Mouse (Mus musculus): ENCODE data around the gene Snrpn. TPM values are rescaled to one million over a fixed set of nuclear protein-coding genes. Genes with fewer than 3 reads are reported as not detected.
"Not testable (repeated sequence)": the region's sequence is repeated elsewhere in the genome, so short reads cannot be mapped to it uniquely, and the experiment has no call there.

The Snrpn gene
- polyA plus RNA-seq (2012; rRNA removed) = 14.0 and 16.5 TPM in 2 replicates

DNA sequence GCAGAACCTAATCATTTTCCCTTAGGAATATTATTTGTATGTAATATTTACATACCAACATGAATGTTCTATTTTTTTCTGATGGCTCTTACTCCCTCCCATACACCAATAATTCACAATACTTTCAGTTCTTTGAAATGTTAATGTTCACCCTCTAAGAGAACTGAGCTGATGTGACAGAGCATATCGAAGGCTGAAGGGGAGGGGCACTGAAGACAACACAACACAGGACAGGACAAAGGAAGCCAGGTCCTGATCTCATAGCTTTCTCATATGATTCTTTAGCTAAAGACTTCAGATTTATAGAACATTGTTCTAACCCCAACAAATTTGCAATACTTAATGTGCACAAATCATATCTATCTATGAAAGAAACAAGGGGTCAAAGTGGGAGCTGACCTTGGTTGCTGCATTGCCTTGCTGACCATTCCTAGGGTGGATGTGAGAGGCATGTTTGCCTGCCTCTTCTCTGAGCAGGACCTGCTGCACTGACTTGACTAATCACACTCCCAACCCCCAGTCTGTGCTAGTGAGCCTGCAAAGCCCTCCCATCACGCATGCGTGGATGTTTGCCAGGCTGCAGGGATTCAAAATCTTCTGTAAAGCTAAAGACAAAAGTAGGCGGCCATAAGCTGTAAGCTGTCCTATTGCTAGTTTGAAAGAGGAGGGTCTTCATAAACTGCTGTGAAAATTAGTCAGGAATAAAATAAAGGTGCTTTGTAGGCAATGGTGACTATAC, at the start of gene Snrpn:
TSS of gene Snrpn (minus strand) at position 478 of the 739 bp plus-strand sequence.
- TF ChIP-seq CTCF (IDR thresholded peaks at IDR 0.05; ENCODE audit: insufficient read depth, low read length) = no peak
- TF ChIP-seq POLR2A (IDR thresholded peaks at IDR 0.05; ENCODE audit: borderline replicate concordance, extremely low read depth, low read depth, low read length) = no peak
- 59% methylated on average over 4 of the region's 4 CpGs for WGBS
- H3K4me3 ChIP-seq (replicated peaks; ENCODE audit: extremely low read depth, low read depth, low read length) = no peak within 1 kb of the TSS
- no peaks in the 10 kb centered on the region for H3K4me1 ChIP-seq (ENCODE audit: control insufficient read depth, insufficient read depth, low read length)
- DNase-seq = no peak

DNA sequence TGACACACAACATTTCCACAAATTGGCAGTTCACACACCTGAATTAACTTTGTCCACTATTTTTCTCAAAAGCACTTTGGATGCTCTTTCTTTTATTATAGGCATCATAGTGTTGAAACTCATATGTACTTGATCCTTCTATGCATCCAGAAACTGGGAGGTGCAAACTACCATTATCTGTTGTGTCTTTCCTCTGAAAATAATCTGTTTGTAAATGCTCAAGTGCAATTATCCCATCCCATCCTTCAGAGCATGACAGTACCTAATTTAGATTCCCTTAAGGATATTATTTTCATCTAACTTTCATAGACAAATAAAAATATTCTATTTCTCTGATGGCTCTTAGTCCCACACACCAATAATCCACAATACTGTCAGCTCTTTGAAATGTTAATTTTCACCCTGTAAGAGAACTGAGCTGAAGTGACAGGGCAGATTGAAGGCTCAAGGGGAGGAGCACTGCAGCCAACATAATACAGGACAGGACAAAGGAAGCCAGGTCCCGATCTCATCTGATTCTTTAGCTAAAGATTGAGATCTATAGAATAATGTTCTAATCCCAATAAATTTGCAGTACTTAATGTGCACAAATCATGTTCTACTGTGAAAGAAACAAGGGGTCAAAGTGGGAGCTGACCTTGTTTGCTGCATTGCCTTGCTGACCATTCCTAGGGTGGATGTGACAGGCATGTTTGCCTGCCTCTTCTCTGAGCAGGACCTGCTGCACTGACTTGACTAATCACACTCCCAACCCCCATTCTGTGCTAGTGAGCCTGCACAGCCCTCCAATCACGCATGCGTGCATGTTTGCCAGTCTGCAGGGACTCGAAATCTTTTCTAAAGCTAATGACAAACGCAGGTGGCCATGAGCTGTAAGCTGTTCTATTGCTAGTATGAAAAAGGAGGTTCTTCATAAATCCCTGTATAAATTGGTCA, 30.5 kb upstream of the Snrpn start:
- WGBS = 61% methylated on average over 5 of the region's 5 CpGs
- TF ChIP-seq POLR2A (IDR thresholded peaks at IDR 0.05; ENCODE audit: borderline replicate concordance, extremely low read depth, low read depth, low read length) = no peak
- TF ChIP-seq CTCF (IDR thresholded peaks at IDR 0.05; ENCODE audit: insufficient read depth, low read length) = no peak
- H3K4me3 ChIP-seq (replicated peaks; ENCODE audit: extremely low read depth, low read depth, low read length) = no peak overlapping the region

DNA sequence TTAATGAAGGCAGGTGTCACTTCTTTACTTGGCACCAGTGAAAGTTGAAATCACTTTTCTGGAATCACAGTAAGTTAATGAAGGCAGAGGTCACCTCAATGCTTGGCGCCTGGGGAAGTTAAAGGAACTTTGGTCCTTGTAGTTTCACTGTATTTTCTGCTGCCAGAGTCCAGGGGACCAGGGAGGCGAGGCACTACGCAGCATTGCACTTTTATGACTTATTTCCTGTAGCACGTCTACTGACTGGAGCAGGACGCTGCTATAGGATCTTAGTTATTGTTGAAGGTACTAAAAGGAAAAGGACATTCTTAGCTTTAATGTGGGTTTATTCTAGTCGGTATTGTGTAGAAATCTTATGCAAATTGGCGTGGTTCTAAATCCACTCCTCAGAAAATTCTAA, 14.7 kb downstream of the Snrpn start:
- no peak for DNase-seq
- H3K4me3 ChIP-seq (replicated peaks; ENCODE audit: extremely low read depth, low read depth, low read length) = no peak overlapping the region
- WGBS = 54% methylated on average over 7 of the region's 7 CpGs
- TF ChIP-seq CTCF (IDR thresholded peaks at IDR 0.05; ENCODE audit: insufficient read depth, low read length) = no peak
- no peak for TF ChIP-seq POLR2A (IDR thresholded peaks at IDR 0.05; ENCODE audit: borderline replicate concordance, extremely low read depth, low read depth, low read length)
- no peaks in the 10 kb centered on the region for H3K4me1 ChIP-seq (ENCODE audit: control insufficient read depth, insufficient read depth, low read length)

More for the DNA sequence above, 30.5 kb upstream of the Snrpn start:
- H3K4me1 ChIP-seq (ENCODE audit: control insufficient read depth, insufficient read depth, low read length) = no peaks in the 10 kb centered on the region
- no peak for DNase-seq

DNA sequence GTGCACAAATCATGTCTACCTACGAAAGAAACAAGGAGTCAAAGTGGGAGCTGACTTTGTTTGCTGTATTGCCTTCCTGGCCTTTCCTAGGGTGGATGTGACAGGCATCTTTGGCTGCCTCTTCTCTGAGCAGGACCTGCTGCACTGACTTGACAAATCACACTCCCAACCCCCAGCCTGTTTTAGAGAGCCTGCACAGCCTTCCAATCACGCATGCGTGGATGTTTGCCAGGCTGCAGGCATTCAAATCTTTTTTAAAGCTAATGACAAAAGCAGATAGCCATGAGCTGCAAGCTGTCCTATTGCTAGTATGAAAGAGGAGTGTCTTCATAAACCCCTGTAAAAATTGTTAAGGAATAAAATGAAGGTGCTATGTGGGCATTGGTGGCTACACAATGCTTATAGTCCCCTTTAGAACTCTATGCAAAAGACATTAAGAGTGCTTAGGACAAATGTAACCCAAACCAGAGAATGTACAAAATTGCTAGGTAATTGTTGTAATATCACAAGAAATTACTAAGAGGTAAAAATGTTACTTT, 16.9 kb downstream of the Snrpn start:
- H3K4me1 ChIP-seq (ENCODE audit: control insufficient read depth, insufficient read depth, low read length); H3K4me3 ChIP-seq (replicated peaks; ENCODE audit: extremely low read depth, low read depth, low read length); DNase-seq: not testable (repeated sequence)
- WGBS = 40% methylated on average over 3 of the region's 3 CpGs

DNA sequence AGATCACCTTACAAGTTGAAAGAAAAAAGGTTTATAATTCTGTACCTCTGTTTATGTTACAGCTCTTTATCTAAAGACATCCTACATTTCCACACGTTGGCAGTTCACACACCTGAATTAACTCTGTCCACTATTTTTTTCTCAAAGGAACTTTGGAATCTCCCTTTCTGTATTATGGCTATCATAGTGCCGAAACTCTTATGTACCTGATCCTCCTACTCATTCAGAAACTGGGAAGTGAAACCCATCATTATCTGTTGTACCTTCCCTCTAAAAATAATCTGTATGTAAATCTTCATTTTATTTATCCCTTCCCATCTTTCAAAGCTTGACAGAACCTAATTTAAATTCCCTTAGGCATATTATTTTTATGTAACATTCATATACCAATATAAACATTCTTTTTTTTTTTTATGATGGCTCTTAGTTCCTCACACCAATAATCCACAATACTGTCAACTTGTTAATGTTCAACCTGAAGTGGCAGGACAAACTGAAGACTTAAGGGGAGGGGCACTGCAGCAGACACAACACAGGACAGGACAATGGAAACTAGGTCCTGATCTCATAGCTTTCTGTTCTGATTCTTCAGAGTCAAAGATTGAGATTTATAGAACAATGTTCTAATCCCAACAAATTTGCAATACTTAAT, 17.5 kb downstream of the Snrpn start:
- Histone ChIP-seq H3K4me1 (ENCODE audit: control insufficient read depth, insufficient read depth, low read length) (no peaks in the 10 kb centered on the region), H3K4me3 (replicated peaks; ENCODE audit: extremely low read depth, low read depth, low read length) (no peak overlapping the region)
- DNase-seq = no peak
- WGBS = 53% methylated on average over 2 of the region's 2 CpGs
- TF ChIP-seq POLR2A (IDR thresholded peaks at IDR 0.05; ENCODE audit: borderline replicate concordance, extremely low read depth, low read depth, low read length) (no peak), CTCF (IDR thresholded peaks at IDR 0.05; ENCODE audit: insufficient read depth, low read length) (no peak)

DNA sequence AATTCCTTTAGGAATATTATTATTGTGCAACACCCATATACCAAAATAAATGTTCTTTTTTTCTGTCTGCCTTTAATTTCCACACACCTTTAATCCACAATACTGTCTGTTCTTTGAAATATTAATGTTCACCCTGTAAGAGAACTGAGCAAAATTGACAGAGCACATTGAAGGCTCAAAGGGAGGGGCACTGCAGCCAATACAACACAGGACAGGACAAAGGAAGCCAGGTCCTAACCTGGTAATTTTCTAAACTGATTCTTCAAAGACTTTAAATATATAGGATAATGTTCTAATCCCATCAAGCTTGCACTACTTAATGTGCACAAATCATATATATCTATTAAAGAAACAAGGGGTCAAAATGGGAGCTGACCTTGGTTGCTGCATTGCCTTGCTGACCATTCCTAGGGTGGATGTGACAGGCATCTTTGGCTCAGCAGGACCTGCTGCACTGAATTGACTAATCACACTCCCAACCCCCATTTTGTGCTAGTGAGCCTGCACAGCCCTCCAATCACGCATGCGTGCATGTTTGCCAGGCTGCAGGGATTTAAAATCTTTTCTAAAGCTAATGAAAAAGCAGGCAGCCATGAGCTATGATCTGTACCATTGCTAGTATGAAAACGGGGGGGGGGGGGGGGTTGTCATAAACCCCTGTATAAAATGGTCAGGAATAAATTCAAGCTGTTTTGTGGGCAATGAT, 42.7 kb downstream of the Snrpn start:
- Histone ChIP-seq H3K4me3 (replicated peaks; ENCODE audit: extremely low read depth, low read depth, low read length) (no peak overlapping the region), H3K4me1 (ENCODE audit: control insufficient read depth, insufficient read depth, low read length) (no peaks in the 10 kb centered on the region)
- DNase-seq = no peak
- 55% methylated on average over 3 of the region's 3 CpGs for WGBS
- TF ChIP-seq POLR2A (IDR thresholded peaks at IDR 0.05; ENCODE audit: borderline replicate concordance, extremely low read depth, low read depth, low read length) (no peak), CTCF (IDR thresholded peaks at IDR 0.05; ENCODE audit: insufficient read depth, low read length) (no peak)

DNA sequence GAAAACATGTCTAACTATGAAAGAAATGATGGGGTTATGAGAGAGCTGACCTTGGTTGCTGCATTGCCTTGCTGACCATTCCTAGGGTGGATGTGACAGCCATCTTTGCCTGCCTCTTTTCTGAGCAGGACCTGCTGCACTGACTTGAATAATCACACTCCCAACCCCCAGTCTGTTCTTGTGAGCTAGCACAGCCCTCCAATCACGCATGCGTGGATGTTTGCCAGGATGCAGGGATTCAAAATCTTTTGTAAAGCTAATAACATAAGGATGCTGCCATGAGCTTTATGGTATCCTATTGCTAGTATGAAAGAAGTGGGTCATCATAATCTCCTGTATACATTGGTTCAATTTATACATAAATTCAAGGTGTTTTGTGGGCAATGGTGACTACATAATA, 63.7 kb downstream of the Snrpn start:
- no peak for DNase-seq
- TF ChIP-seq CTCF (IDR thresholded peaks at IDR 0.05; ENCODE audit: insufficient read depth, low read length) (no peak), POLR2A (IDR thresholded peaks at IDR 0.05; ENCODE audit: borderline replicate concordance, extremely low read depth, low read depth, low read length) (no peak)
- Histone ChIP-seq H3K4me3 (replicated peaks; ENCODE audit: extremely low read depth, low read depth, low read length) (no peak overlapping the region), H3K4me1 (ENCODE audit: control insufficient read depth, insufficient read depth, low read length) (no peaks in the 10 kb centered on the region)
- WGBS = 65% methylated on average over 2 of the region's 2 CpGs

DNA sequence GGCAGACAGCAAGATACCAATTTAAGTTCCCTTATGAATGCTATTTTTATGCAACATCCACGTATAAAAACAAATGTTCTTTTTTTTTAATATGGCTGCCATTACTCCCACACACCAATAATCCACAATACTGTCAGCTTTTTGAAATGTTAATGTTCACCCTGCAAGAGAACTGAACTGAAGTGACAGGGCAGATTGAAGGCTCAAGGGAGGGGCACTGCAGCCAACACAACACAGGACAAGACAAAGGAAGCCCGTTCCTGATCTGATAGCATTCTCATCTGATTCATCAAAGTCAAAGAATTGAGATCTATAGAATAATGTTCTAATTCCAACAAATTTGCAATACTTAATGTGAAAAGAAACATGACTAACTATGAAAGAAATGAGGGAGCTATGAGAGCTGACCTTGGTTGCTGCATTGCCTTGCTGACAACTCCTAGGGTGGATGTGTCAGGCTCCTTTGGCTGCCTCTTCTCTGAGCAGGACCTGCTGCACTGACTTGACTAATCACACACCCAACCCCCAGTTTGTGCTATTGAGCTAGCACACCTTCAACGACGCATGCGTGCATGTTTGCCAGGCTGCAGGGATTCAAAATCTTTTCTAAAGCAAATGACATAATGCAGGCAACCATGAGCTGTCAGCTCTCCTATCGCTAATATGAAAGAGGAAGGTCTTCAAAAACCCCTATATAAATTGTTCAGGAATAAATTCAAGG, 92.4 kb downstream of the Snrpn start:
- no peak for DNase-seq
- no peak for TF ChIP-seq CTCF (IDR thresholded peaks at IDR 0.05; ENCODE audit: insufficient read depth, low read length)
- TF ChIP-seq POLR2A (IDR thresholded peaks at IDR 0.05; ENCODE audit: borderline replicate concordance, extremely low read depth, low read depth, low read length) = no peak
- Histone ChIP-seq H3K4me3 (replicated peaks; ENCODE audit: extremely low read depth, low read depth, low read length) (no peak overlapping the region), H3K4me1 (ENCODE audit: control insufficient read depth, insufficient read depth, low read length) (no peaks in the 10 kb centered on the region)
- 74% methylated on average over 6 of the region's 6 CpGs for WGBS
